Mouse (Mus musculus) kidney, adult 2 months (tissue): ENCODE measurements around the gene Gm17428.

Source experiments
- CTCF ChIP-seq: fragments of 200-500 bp; conservative IDR thresholded peaks from 2 replicates; pipeline ENCODE4 v1.5.1; 2011; ENCODE audit warnings: low read depth, mild to moderate bottlenecking, control low read depth, low read length, moderate library complexity, mixed read lengths; ENCODE audit not compliant: insufficient read depth, insufficient read length
- POLR2A ChIP-seq: fragments of 200-500 bp; IDR thresholded peaks from one replicate; pipeline ENCODE4 v1.6.1; 2011; ENCODE audit warnings: low read depth, low read length, control low read depth

GRCm38 (mm10) chr14:55001938-55002686 is 25.4 kb downstream of the Gm17428 start:
- TF ChIP-seq POLR2A = no peak
- TF ChIP-seq CTCF = no peak
